Mouse (Mus musculus): Measurements from ENCODE around the gene Ccdc24.

DNA sequence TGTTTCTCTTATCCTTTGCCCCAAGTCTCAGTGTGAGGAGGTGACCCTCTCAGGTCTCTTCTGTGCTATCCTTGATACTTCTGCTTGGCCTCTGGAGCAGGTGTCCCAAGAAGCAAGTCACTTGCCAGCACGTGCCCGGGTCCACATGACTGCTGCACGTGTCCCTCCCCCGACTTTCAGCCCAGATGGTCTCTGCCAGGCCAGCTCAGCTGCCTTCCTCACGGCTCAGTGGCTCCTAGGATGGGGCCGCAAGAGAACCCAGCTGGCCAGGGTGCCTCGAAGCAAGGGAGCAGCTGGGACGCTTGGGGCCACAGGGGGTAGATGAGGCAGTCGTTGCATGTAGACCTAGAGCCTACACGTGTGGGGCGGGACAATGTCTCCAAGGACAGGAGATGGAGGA lies 27.0 kb downstream of the Ccdc24 start:
- TF ChIP-seq TAL1 (IDR thresholded peaks at IDR 0.05; ENCODE audit: low read length) (no peak), GATA1 (IDR thresholded peaks at IDR 0.05; ENCODE audit: low read length) (no peak)

All from erythroblast, embryonic 14.5 days (primary cell).